Mouse (Mus musculus) bone marrow macrophage, adult 2 months (primary cell): ENCODE results near the gene 4930564D02Rik.

Experiments
- CTCF ChIP-seq: IDR thresholded peaks from 2 replicates; pipeline ENCODE4 v1.5.1; 2012; ENCODE audit warnings: low read depth, mild to moderate bottlenecking, low read length, moderate library complexity
- POLR2A ChIP-seq: IDR thresholded peaks from 2 replicates; pipeline ENCODE4 v1.6.1; 2012; ENCODE audit warnings: mild to moderate bottlenecking, low read depth, low read length, borderline replicate concordance

GRCm38 (mm10) chr3:105017314-105017713 lies 49.3 kb upstream of the 4930564D02Rik start:
- TF ChIP-seq CTCF (no peak), POLR2A (no peak)
